Mouse (Mus musculus) frontal cortex, adult (tissue): ENCODE measurements at regions not wholly inside any gene's neighbourhood (a gene's known extent, or its start where the extent isn't known, plus 50 kb on each side); places are given as distances from the start of the nearest gene placed in this dataset.

Source experiments
- ATAC-seq: cut with Nextera tagmentation; 2 replicates; pipeline ENCODE4 v1.9.2; 2017; ENCODE audit warnings: mild to moderate bottlenecking, moderate library complexity, mixed read lengths; ENCODE audit not compliant: low TSS enrichment

DNA sequence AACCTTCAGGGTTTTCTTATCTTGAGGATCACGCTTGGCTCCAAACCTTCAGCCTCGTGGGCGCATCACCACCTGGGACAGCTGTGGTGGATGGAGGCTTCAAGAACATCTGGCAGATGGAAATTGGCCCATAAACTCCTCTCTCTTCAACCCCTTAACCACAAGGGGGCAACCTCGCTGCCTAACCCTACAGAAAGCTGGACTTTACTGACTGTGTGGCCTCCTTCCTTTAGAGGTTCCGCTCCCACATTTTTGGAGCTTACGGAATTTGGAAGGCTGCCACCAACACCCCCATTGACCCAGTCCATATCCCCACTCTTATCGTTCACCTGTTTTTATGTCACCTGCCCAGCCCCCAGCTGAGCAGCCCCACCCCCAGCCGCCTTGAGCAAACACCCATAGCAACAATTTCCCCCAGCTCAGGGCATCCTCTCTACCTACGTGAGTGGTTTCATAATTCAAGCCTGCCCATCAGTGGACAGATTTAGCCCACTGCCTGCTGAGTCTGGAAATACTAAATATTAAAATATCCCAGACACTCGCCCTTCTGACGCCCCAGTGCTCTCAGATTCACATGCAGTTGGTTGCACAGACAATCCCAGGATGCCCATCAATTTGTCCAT is 167.0 kb upstream of the Slc22a22 start:
- ATAC-seq, result peak; percentile 62; the same call in 1 of the 2 replicates

DNA sequence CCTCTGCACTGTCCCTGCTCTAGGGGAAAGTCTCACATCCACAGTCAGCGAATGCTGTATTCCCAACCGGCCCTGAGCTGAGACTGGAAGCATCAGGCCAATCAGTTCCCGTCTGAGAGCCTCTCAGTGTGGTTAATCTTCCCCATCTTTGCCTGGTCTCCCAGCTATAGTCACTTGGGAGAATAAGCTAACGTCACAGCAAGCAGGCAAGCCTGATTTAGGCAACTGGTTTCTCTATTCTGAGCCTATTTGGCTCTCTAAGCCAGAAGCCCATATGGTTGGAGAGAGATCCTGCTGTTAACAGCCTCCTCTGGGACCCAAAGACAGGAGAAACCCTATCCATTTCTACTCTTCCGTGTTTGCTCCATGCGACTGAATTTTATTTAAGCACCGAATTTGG is 161.7 kb upstream of the Slc22a22 start:
- ATAC-seq, result peak; percentile 98

DNA sequence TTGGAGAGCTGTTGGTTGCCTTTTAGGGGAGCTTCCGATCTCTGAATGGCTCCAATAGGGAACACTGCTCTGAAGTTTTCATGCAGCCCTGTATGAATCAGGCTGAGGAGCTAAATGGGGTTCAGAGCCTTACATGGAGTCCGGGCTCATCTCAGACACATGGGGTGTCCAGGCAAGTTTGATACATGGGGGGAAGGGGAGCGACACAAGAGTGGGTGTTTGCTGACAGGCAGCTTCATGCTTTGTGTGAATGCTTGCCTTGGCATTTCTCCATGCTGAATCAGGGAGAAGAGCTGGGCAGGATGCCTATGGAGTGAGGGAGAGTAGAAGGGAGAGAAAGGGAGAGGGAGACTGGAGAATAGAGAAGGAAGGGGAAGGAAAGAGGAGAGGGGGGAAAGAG is 155.6 kb upstream of the Slc22a22 start:
- ATAC-seq, result peak; percentile 90

DNA sequence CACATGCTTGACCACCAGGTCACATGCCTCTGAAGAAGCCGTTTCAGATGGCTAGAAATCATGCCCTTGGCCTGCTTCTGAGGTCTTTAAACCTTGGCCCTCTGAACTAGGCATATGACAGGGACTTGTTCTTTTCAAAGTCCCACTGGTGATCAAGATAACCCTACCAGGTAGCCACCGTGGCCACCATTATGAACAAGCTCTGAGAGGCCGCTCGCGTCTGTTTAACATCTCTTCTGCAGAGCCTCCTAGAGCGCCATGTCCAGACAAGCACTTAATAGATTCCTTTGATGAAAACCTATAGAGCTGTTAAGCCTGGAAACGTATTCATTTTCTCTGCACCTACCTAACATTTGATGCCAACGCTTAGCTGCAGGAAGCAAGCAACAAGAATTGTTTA is 155.1 kb upstream of the Slc22a22 start:
- no peak for ATAC-seq

DNA sequence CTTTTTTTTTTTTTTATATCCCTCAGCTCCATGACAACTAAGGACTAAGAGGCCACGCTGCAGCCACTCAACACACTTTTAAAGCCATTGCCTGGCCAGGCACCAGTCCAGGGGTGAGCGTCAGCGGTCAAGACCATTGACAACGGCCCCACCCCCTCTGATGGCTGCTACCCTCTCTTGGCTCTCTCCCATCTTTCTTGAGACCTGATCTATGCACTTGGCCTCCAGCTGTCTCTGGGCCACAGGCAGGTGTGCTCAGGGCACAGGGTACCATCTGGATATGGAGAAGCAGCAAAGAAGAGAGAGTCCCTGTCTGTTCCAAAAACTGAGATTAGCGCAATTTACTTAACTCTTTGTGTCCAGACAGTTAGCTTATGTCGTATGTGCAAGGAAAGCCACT is 141.0 kb upstream of the Slc22a22 start:
- ATAC-seq, result no peak

DNA sequence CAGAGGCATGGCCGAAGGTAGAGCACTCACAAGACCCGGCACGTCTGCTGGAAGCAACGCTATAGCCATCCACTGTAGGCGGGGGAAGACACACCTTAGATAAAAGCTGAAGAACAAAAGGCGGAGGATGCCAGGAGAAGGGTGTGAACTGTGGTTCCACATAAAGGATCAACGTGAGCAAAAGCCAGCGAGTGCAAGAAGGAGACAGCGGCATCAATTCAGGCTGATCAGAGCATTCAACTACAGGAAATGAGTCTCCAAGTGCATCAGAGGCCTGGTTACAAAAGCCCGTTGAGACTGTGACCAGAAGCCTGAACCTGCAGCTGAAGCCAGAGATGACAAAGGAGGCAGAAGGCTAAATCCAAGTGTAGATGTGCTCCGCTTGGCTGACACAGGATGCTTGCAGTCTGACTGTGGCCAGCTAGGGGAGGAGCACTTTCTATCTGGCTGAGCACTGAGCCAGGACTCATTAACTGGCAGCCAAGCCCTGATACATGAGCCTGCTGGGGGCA is 139.5 kb upstream of the Slc22a22 start:
- ATAC-seq, result no peak

DNA sequence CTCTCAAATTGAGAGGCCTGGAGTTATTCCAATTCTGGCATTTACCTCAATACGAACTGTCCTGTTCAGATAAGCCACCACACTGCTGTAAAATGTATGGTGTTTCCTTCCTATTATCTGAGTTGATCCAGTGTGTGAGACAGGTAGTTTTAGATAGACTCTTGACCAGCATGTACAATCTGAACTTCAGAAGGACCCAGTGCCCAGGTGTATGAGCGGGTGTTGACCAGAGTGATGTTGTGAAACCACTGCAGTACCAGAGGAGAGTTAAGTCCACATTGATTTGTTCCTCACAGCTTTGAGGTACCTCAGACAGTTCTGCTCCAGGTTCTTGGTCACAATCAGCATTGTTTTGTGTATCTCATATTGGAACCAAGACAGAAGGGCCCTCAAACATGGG is 132.6 kb upstream of the Slc22a22 start:
- ATAC-seq, result no peak

DNA sequence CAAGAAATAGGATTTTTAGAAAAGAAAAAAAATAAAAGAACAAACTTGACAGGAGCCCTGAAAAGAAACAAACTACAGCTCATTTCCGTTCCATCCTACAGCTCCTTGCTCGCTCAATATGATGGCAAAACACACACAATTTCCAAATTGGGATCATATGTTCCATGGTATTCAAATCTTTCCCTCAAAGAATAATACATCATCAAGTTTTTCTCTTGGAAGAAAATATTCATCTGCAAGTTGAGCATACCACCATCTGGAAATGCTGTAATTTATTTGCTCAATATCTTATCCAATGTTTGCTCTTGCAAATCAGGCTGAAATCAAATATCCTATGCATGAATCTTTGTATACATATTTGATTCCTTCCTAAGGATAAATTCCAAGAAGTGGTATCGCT is 131.1 kb upstream of the Slc22a22 start:
- ATAC-seq, result peak; percentile 38

DNA sequence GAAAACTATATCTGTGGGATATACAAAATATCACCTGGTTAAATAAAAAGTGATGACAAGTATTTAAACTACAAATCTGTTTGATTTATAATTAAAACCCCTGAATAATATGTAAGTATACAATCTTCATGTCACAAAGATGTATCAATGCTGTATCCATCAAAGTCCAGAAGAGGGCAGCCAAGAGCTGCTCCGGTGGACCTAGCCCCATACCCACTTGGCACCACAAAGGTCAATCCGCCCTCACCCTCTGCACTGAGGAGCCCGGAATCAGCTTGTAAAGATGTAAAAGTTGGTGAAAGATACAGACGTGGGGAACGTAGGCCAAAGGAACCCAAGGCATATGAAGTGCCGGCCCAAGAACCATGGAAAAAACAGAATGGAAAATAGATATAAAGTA is 123.1 kb upstream of the Slc22a22 start:
- ATAC-seq, result peak; percentile 44; the same call in 1 of the 2 replicates

DNA sequence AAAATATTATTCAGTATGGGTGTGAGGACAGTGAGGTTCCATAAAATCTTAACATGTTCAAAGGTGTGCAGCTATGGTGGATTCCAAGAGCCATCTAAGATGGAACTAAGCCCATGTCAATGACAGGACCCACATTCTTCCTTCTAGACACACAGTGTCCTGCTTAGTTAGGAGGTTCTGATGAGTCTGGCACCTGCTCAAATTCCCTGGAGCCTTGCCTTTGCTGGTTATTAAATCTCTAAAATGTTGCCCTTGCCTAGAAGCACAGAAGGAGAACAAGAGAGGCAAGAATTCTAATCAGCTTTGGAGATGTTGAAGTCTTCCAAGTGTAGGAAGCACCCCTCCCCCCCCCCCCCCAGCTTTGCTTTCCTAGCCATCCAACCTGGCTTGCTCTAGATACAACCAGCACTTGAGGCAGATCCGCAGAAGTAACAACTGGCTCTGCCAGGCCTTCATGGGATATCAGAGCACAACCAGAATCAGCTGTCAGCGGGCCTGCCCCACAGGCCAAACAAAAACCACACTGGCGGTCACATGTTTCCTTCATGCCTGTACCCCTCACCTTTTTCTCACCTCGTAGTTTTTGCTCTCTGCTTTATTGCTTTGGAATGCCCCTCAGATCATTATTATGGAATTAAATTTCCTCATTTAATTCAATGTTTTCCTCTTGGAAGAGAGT is 116.0 kb upstream of the Slc22a22 start:
- ATAC-seq, result no peak

DNA sequence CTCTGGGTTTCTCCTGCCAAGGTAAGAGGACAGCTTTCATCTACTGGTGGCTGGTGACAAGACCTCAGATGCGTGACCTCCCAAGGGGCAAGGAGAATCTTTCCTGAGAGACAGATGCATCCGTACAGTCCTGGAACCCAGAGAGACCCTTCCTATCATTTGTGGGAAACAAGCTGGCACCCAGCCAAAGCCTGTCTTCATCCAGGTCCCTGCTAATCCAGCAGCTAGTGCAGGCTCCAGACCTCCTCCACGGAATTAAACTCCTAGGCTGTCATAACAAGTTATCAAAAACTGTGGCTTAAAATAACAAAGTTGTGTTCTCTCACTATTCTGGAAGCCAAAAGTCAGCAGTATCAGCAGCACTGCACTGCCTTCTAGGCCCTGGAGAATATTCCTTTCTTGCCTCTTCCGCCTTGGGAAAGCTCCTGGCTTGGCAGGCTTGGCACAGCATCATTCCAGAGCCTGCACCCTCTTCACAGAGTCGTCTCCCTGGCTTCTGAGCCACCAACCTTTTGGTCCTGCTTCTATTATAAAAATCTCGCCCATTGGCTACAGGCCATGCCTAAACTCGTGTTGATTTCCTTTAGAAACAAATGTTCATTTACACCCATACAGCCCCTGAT is 113.3 kb upstream of the Slc22a22 start:
- peak; percentile 75 for ATAC-seq

DNA sequence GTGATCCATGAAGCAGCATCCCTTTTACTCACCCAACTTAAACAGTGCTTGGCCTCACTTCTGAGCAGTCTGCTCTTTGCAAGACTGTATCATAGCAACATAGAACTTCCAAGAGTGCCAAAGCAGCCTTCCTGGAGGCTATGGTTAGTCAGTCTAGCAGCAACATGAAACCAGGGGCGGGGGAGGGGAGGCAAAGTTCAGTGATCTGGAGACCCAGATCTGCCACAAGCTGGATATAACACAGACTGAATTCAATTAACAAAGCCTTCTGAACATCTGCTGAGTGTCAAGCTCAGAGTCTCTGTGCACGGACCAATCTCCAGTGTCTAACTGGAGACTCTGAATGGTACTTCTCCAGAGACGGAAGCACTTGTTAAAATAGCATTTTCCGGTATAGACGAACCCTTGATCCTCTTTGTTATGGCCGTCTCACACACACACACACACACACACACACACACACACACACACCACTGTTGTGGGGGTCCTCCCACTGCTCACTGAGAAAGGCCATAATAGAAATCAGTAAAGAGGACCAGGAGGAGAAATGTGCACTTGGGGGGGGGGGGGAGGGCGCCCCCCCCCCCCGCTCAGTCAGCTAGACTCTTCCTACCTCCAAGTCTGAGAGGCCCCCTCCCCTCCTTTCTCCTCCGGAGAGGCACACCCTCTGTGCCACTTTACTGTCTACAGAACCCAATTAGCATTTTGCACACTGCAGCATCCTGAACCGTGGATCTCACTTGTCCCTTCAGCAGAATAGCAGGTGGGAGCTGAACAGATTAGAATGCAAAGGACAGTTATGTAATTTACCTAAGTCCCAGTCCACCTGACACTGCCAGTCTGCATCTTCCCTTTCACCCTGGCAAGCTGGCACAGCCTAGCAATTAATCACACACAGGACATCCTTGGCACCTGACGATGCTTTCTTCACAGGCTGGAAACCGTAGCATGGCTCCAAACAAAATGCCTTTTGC is 112.3 kb upstream of the Slc22a22 start:
- peak; percentile 69 for ATAC-seq

DNA sequence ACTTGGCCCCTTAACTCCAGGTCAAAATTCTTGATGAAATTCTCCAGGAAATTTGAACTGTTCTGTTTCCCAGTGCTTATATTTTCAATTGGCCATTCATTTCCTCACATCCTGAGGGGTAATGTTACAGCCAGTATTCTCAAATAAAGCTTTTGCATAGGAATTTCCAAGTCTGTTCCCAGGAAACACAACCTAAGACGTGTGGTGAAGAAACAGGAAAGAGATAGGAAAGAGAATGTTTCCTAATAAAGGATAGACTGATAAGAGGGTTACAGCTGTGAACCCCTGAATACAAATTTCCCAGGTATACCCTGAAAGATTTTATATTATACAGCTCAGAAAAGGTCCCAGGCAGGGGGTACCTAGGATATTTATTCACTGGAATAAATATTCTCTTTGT is 108.0 kb upstream of the Slc22a22 start:
- ATAC-seq, result no peak

DNA sequence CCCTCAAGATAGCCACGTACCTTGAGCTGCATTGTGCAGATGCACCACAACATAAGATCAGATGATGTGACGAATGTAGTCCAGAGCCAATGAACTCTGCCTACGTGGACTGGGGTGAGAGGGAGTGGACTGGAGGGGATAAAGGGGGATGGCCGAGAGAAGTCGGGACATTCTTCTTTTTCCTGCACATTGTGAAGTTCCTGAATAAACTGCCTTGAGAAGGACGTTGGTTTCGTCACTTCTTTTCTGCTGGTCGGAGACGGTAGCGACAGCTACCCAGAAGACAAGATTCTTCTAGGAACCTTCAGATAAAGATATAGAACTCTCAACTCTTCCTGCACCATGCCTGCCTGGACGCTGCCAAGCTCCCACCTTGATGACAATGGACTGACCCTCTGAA is 107.1 kb upstream of the Slc22a22 start:
- ATAC-seq, result no peak

DNA sequence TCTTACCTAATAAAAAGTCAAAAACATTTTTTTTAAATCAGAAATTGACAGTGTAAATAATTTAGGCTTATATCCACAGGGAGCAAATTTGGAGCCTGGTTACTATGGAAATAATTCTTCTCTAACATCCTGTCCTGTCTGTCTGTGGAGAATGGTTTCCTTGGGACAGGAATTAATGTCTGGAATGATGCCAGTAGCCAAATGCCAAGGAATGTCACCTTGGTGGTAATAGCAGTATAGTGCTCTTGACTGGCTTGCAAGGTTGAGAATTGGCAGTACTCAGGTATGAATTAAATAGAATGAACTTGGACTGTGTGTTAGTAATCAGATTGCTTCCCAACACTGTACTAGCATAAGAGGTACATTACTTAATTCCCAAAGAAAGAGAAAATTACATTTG is 103.8 kb upstream of the Slc22a22 start:
- no peak for ATAC-seq

DNA sequence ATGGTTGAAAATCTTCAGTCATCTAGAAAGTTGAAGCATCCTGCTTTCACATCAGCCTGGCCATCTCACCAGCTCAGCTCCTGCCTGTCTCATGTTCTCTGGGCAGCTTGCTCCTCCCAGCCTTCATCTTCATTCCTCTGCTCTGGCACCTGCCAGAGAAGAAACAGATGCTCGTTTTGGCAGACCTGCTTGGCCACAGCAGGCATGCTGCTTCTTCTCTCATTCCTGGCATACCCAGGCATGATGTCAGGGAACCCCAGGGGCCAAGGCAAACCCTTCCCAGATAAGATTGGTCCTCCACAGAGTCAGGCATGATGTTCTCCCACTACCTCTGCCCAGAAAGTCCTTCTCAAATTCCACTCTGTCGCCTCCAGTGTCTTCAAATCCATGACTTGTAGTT is 101.4 kb upstream of the Slc22a22 start:
- 0 out of 2 replicates have a peak, but pooled peaks have one; percentile 34 for ATAC-seq

DNA sequence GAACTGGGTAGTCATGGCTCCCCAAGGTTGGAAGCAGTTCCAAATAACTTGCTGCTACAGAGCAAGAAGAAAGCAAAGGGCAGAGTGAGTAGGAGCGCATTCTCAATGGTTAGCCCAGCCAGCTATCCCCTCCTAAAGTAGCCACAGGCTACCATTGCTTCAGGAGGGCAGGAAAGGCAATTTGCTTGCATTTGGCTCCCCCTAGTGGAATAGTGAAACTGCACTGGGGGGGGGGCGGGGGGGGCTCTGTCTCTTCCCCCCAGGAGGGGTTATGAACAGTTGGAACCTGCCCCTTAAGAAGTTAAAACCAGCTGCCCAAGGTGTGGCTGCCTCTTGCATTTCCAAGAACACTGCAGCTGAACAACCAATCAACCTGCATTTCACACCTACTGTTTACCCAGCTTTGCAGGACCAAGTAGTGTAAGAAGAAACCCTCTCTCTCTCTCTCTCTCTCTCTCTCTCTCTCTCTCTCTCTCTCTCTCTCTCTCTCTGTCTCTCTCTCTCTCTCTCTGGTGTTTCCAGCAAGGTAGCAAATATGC is 96.7 kb upstream of the Slc22a22 start:
- no peak for ATAC-seq

DNA sequence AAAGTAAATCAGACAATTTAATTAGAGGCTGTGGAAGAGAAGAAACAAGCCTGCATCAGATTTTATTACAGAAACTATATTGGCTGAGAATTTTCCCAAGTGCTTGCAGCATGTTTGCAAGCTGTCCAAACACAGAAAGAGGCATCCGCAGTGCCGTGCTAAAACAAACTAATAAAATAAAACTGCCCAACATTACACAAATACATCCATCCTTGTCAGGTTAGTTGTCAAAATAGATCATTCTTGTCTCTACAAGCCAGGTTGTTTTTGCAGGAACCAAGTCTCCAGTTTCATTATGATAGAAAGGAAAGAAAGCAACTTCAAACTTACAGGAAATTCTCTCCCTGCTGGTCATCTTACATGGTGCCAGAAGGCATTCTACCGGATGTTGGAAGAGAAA is 95.0 kb upstream of the Slc22a22 start:
- ATAC-seq, result no peak

DNA sequence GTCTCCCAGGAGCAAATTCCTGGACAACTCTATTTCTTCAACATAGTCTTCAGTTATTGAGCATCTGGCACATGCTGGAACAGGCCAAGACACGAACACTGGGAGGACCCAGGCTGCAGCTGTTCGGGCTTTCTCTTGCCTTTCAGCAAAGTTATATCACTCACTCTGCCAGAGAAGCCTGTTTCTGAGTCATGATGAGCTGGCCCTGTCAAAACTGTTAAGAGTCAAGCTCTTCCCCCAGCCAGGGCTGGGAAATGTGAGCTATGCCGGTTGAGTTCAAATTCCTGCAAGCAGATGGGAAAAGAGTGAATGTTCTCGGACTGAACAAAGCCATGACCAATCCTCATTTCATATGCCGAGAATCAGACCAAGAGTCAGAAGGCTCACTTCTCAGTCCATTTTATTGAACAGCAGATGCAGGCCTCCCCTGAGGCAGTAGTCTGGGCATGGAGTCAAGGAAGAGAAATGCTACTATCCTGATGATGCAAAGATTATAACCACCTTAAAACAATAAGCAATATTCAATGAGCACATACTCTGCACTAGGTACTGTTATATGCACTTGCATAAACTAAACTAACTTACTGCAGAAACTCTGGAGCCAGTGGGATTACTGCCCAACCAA is 90.7 kb upstream of the Slc22a22 start:
- no peak for ATAC-seq

DNA sequence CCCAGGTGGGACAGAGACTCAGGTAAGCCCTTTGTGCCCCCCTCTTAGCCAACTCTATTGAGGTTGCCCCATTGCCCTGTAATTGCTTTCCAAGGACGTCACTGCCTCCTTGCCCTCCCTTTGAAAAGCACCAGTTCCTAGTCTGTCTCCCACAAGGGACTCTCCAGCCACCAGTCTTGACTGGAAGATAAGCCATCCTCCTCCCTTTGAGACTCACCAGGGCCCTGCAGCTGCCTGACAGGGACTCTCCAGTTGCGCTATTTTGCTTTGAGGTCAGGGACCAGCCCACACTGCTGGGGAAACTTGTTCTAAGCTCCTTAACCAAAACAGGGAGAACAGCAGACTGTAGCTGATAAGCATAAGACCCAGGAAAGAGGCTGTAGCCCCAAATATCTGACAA is 69.7 kb upstream of the Slc22a22 start:
- ATAC-seq, result no peak

DNA sequence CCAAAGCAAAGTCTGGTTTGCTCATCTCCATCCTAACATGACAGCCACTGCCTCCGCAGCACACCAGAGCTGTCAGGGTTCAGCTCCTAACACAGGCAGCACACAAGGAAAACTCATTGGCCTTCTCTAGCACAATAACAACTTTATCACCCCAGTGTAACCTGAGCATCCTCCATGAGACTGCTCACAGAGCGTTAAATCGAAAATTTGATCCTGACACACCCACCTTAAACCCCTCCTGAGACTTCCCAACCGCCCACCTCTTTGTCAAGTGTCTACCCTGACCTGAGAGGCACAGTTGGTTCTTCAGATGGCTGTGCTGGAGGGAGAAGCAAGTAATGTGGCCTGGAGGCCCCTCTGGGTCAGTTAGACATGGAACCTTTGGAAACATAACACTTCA is 67.7 kb upstream of the Slc22a22 start:
- no peak for ATAC-seq
